Mouse (Mus musculus) adipose tissue, adult 10 weeks (tissue): Measurements from ENCODE around the gene Gm21693. TPM values are rescaled to one million over a fixed set of nuclear protein-coding genes. Genes with fewer than 3 reads are reported as not detected.

Experiments used
- polyA plus RNA-seq: library from polyadenylated mRNA; stranded (reverse); fragments of 350-450 nt; fragmentation: Illumina TruSeq; extraction: RNeasy Lipid Tissue Mini Kit (QIAGEN cat#74804); gene quantifications from one replicate; pipeline ENCODE4 v1.2.3, GENCODE M21; 2014; ENCODE audit warnings: low read depth, low replicate concordance

Gene Gm21693
- not detected for polyA plus RNA-seq

DNA sequence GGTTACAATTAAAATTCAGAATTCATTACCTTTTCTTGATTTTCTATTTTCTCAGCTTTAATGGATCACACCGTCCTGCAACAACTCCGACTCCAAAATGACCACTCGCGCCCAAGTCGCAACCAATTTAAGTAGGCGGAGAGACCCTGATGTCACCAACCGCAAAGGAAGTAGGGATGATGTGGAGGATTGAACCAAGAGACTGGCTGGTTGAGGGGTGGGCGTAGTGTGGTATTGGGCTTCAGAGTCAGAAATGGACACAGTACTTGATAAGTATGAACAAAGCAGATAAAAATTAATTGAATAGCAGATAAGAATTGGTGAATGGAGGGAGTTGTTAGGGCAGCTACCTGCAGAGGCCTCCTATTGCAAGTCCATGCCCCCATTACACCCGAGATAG is at the start of gene Gm21693:
Gm21693 (minus strand) TSS at position 101 of the 400 bp plus-strand sequence.

GRCm38 (mm10) chrY:3306349-3306748 is 38.8 kb downstream of the Gm21693 start, which contains the start of gene Gm21677:
Gene Gm21677 (minus strand): TSS chrY:3306449.

Other genes with a start within 250 kb of the Gm21693 start
- not detected for gene Gm21677, start 38.9 kb downstream of the Gm21693 start, polyA plus RNA-seq
- not detected for gene Gm21704, start 64.8 kb upstream of the Gm21693 start, polyA plus RNA-seq
- gene Gm21708, start 64.8 kb upstream of the Gm21693 start, polyA plus RNA-seq = 0.20 TPM